ENCODE assay signal across 15 mouse cellular contexts in the genomic region with DNA sequence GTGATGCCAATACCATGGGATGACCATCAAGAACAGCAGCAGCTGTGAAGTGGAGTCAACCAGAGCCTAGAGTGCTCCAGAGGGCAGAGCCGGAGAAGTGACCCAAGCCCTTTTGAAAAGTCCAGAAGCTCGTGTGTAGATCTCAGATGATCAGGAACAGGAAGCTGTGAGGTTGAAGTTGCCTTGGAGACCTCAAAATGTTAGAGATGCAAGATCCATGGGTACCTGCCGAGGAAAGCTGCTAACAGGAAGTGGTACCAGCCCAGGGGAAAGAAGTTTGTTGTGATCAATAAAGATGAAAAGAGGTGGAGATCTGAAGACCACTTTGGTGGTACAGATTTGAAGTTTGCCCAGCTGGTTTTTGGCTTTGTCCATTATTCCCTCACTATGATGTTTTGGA.
"Had no signal": no experiment of that assay in that cellular context is flagged by ENCODE, and none has a peak within 500 bp of the region (broad histone marks: within the 10 kb centered on the region; RNA-seq: fewer than 3 reads in every experiment).

No protein-coding gene starts in this region.

- DNase-seq: kidney, adult 18-20 months; kidney, adult 9 months; kidney, postnatal 14 days; kidney, postnatal 4 days; liver; lung, adult 18-20 months; lung, postnatal 10 days; lung, postnatal 36 days; midbrain, embryonic 14.5 days; right cerebral cortex, adult 18-20 months; right cerebral cortex, postnatal 14 days; right cerebral cortex, postnatal 4 days; spleen, adult 18-20 months; thymus, postnatal 25 days had no signal

- ATAC-seq: liver, embryonic 12.5 days had no signal
